Mouse (Mus musculus): ENCODE data around the gene Vps39. TPM values are rescaled to one million over a fixed set of nuclear protein-coding genes. Genes with fewer than 3 reads are reported as not detected.

The Vps39 gene
- polyA plus RNA-seq, 1 experiment: 11.4 TPM

DNA sequence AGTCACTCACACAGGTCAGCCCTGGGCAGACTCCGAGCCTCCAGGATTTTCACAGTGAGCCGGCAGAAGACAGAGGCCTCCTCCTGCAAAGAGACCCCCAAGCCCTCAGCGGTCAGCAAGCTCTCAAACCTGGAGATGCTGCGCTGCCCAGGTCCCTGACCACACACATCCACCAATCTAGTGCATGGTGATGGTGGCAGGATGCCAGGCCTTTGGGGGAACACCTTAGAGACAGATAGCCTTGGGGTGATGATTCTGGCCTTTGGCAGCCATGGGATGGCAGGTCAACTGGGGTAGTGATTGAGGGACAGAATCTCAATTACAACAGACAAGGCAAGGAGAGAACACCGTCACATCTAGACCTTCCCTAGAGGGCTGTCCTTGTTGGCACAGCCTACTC is 68.8 kb downstream of the Vps39 start:
- Histone ChIP-seq H3K4me3 (ENCODE audit: control insufficient read depth, low read depth, low read length) (no peak overlapping the region), H3K36me3 (ENCODE audit: control insufficient read depth, insufficient read depth, low read length) (no peaks in the 10 kb centered on the region), H3K27me3 (ENCODE audit: control insufficient read depth, insufficient read depth, low read length) (no peaks in the 10 kb centered on the region), H3K4me1 (ENCODE audit: control insufficient read depth, insufficient read depth, low read length) (peaks cover 6% of the 10 kb centered on the region), H3K27ac (ENCODE audit: control insufficient read depth, insufficient read depth, low read depth, low read length) (no peak overlapping the region)
- TF ChIP-seq POLR2A (IDR thresholded peaks at IDR 0.05; ENCODE audit: control insufficient read depth, low read depth, low read length): no peak
- no peak for TF ChIP-seq CTCF (IDR thresholded peaks at IDR 0.05; ENCODE audit: control insufficient read depth, insufficient read depth, insufficient replicate concordance, low read depth, low read length)

DNA sequence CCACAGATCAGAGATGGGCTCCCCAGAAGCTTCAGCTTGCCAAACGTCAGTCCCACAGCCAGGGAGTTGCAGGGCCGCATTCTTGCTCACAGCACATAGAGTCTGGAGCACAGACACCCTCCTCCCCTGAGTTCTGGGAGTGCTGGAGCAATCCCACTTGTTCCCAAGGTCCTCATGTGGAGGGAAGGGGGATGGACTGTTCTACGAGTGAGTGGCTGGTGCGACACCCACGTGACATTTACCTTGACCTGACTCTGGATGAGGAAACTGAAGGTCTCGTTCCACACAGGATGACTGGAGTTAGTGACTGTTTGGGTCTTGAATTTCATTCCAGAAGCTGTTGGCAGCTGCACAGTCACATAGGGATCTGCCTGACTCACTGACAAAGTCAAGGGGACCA is 69.4 kb downstream of the Vps39 start:
- Histone ChIP-seq H3K4me3 (ENCODE audit: control insufficient read depth, low read depth, low read length) (no peak overlapping the region), H3K27me3 (ENCODE audit: control insufficient read depth, insufficient read depth, low read length) (no peaks in the 10 kb centered on the region), H3K4me1 (ENCODE audit: control insufficient read depth, insufficient read depth, low read length) (peaks cover 8% of the 10 kb centered on the region), H3K27ac (ENCODE audit: control insufficient read depth, insufficient read depth, low read depth, low read length) (no peak overlapping the region), H3K36me3 (ENCODE audit: control insufficient read depth, insufficient read depth, low read length) (no peaks in the 10 kb centered on the region)
- TF ChIP-seq POLR2A (IDR thresholded peaks at IDR 0.05; ENCODE audit: control insufficient read depth, low read depth, low read length): no peak
- TF ChIP-seq CTCF (IDR thresholded peaks at IDR 0.05; ENCODE audit: control insufficient read depth, insufficient read depth, insufficient replicate concordance, low read depth, low read length): no peak

DNA sequence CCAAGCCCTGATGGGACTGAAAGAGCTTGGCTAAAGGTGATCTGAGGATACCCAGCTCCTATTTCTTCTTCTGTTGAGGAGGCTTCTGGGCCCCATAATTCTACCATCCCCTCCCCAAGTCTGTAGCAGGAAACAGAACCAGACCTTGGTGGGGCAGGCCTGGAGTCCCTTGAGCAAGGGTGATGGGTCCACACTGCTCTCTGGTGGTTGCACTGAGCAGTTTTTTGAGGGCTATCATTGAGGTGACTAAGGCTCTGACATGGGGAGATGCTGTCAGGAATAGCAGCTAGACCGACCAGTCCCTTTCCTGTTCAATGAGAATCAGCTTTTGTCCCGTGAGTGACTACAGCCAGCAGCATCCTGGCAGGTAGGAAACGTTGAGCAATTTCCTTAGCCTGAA is 71.7 kb downstream of the Vps39 start:
- H3K4me1 ChIP-seq (ENCODE audit: control insufficient read depth, insufficient read depth, low read length): peaks cover 8% of the 10 kb centered on the region
- TF ChIP-seq POLR2A (IDR thresholded peaks at IDR 0.05; ENCODE audit: control insufficient read depth, low read depth, low read length): no peak
- no peak for TF ChIP-seq CTCF (IDR thresholded peaks at IDR 0.05; ENCODE audit: control insufficient read depth, insufficient read depth, insufficient replicate concordance, low read depth, low read length)
- no peak overlapping the region for H3K4me3 ChIP-seq (ENCODE audit: control insufficient read depth, low read depth, low read length)
- no peaks in the 10 kb centered on the region for H3K27me3 ChIP-seq (ENCODE audit: control insufficient read depth, insufficient read depth, low read length)
- H3K27ac ChIP-seq (ENCODE audit: control insufficient read depth, insufficient read depth, low read depth, low read length): no peak overlapping the region
- no peaks in the 10 kb centered on the region for H3K36me3 ChIP-seq (ENCODE audit: control insufficient read depth, insufficient read depth, low read length)

DNA sequence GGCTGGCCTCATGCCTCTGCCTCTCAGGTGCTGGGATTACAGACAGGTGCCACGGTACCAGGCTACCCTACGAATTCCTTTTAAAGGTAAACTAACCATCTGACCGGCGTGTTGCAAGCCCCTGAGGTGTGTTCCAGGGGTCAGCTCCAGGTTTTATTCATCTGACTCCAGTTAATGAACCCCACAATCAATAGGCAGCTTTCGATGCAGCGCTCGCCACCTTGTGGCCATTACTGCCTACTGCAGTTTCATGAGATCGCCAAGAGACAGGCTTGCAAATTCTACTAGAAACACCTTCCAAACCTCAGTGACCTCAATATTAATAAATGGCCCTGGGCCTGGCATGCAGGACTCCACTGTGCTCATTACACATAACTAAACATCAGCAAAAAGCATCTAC is 73.0 kb downstream of the Vps39 start:
- H3K4me3 ChIP-seq (ENCODE audit: control insufficient read depth, low read depth, low read length): peak overlapping the region; percentile 59
- TF ChIP-seq POLR2A (IDR thresholded peaks at IDR 0.05; ENCODE audit: control insufficient read depth, low read depth, low read length) (no peak), CTCF (IDR thresholded peaks at IDR 0.05; ENCODE audit: control insufficient read depth, insufficient read depth, insufficient replicate concordance, low read depth, low read length) (peak; percentile 82)
- H3K4me1 ChIP-seq (ENCODE audit: control insufficient read depth, insufficient read depth, low read length): peaks cover 8% of the 10 kb centered on the region
- H3K27ac ChIP-seq (ENCODE audit: control insufficient read depth, insufficient read depth, low read depth, low read length): no peak overlapping the region
- no peaks in the 10 kb centered on the region for H3K27me3 ChIP-seq (ENCODE audit: control insufficient read depth, insufficient read depth, low read length)
- no peaks in the 10 kb centered on the region for H3K36me3 ChIP-seq (ENCODE audit: control insufficient read depth, insufficient read depth, low read length)

DNA sequence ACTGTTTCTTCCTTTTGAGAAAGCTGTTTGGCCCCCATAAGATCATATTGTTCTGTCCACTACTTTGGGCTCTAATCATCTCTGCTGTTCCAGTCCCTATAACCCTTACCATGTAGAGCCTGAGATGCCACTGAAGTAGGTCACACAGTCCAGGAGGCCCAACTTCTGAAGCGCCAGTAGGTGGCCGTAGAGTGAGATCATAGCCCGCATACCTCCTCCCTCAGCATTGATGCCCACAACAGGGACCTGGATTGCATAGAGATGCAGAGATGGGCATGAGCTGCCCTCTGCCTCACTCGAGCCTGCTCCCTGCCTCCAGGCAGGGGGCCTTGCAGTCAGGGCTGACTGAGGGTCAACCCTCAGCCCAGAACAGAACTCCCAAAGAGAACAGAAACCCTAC is 76.0 kb downstream of the Vps39 start:
- Histone ChIP-seq H3K4me1 (ENCODE audit: control insufficient read depth, insufficient read depth, low read length) (peaks cover 8% of the 10 kb centered on the region), H3K4me3 (ENCODE audit: control insufficient read depth, low read depth, low read length) (no peak overlapping the region)

DNA sequence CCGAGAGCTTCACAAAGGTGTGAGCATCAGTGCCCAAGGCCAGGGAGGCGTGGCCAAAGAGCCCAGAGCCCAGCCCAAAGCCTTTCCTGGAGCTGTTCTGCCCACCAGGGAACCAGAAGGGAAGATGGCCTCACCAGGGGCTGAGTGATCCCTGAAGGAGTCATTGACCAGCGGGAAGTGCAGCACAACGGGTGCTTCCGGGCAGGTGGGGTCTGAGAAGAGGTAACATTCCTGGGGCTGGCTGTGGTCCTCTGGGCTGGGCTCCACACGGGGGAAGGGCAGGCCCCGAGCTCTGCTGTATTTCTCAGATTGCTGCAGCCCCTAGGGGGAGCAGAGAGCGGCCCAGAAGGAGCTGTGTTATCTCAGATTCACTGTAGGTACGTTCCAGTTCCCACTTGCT is 84.3 kb downstream of the Vps39 start:
- TF ChIP-seq CTCF (IDR thresholded peaks at IDR 0.05; ENCODE audit: control insufficient read depth, insufficient read depth, insufficient replicate concordance, low read depth, low read length): no peak
- no peak for TF ChIP-seq POLR2A (IDR thresholded peaks at IDR 0.05; ENCODE audit: control insufficient read depth, low read depth, low read length)
- Histone ChIP-seq H3K36me3 (ENCODE audit: control insufficient read depth, insufficient read depth, low read length) (no peaks in the 10 kb centered on the region), H3K27me3 (ENCODE audit: control insufficient read depth, insufficient read depth, low read length) (no peaks in the 10 kb centered on the region), H3K4me1 (ENCODE audit: control insufficient read depth, insufficient read depth, low read length) (peaks cover 6% of the 10 kb centered on the region), H3K4me3 (ENCODE audit: control insufficient read depth, low read depth, low read length) (no peak overlapping the region), H3K27ac (ENCODE audit: control insufficient read depth, insufficient read depth, low read depth, low read length) (no peak overlapping the region)

More for the DNA sequence above, 76.0 kb downstream of the Vps39 start:
- no peaks in the 10 kb centered on the region for H3K27me3 ChIP-seq (ENCODE audit: control insufficient read depth, insufficient read depth, low read length)
- TF ChIP-seq POLR2A (IDR thresholded peaks at IDR 0.05; ENCODE audit: control insufficient read depth, low read depth, low read length): no peak
- no peak for TF ChIP-seq CTCF (IDR thresholded peaks at IDR 0.05; ENCODE audit: control insufficient read depth, insufficient read depth, insufficient replicate concordance, low read depth, low read length)
- no peak overlapping the region for H3K27ac ChIP-seq (ENCODE audit: control insufficient read depth, insufficient read depth, low read depth, low read length)
- no peaks in the 10 kb centered on the region for H3K36me3 ChIP-seq (ENCODE audit: control insufficient read depth, insufficient read depth, low read length)

Other genes with a start within 250 kb of the Vps39 start
- gene Ehd4, start 198.5 kb downstream of the Vps39 start, polyA plus RNA-seq (2012; rRNA removed): 3.4 and 5.8 TPM in 2 replicates
- gene Pla2g4e, start 107.8 kb downstream of the Vps39 start, polyA plus RNA-seq (2012; rRNA removed): 0.68 and 1.1 TPM in 2 replicates
- gene Pla2g4d, start 63.9 kb downstream of the Vps39 start, polyA plus RNA-seq (2012; rRNA removed): 5.8 and 6.2 TPM in 2 replicates
- 0.20 and 0.31 TPM in 2 replicates for gene Pla2g4f, start 39.0 kb downstream of the Vps39 start, polyA plus RNA-seq (2012; rRNA removed)
- gene Ganc, start 50.8 kb upstream of the Vps39 start, polyA plus RNA-seq (2012; rRNA removed): 7.2 and 8.4 TPM in 2 replicates
- 6.7 and 7.2 TPM in 2 replicates for gene Tmem87a, start 51.0 kb upstream of the Vps39 start, polyA plus RNA-seq (2012; rRNA removed)
- gene Capn3, start 102.9 kb upstream of the Vps39 start, polyA plus RNA-seq (2012; rRNA removed): 0.75 and 1.2 TPM in 2 replicates
- gene Zfp106, start 210.7 kb upstream of the Vps39 start, polyA plus RNA-seq (2012; rRNA removed): 19.7 and 19.8 TPM in 2 replicates
- 9.9 and 14.7 TPM in 2 replicates for gene Snap23, start 214.5 kb upstream of the Vps39 start, polyA plus RNA-seq (2012; rRNA removed)

Data from testis, adult 2 months (tissue).